Mouse (Mus musculus) left cerebral cortex, adult 2 months (tissue): ENCODE measurements around the gene Xrcc1. TPM values are rescaled to one million over a fixed set of nuclear protein-coding genes. Genes with fewer than 3 reads are reported as not detected.

ENCODE experiments used
- DNase-seq, 2 experiments: peaks; one replicate each; pipeline ENCODE4 v3.0.0; 2021 to 2022; ENCODE audit warnings: low spot score in 2 of 2, mixed read lengths in 1 of 2; ENCODE audit errors: extremely low spot score in 1 of 2
- H3K27ac ChIP-seq: fragments of 200-600 bp; 2 replicates; pipeline ENCODE4 v1.8.1; 2022
- H3K4me3 ChIP-seq: fragments of 200-600 bp; 2 replicates; pipeline ENCODE4 v1.8.1; 2022
- CTCF ChIP-seq: fragments of 200-600 bp; IDR thresholded peaks from 2 replicates; pipeline ENCODE4 v1.8.1; 2022; ENCODE audit warnings: antibody characterized with exemption, mild to moderate bottlenecking, moderate library complexity
- intact Hi-C: fragments of 180-260 bp; cut with DNase I; formaldehyde crosslinking; loops from one replicate; pipeline ENCODE4 v1.15.1; 2025
- total RNA-seq, 2 experiments: library from RNA; stranded (reverse); gene quantifications; 2 replicates each; pipeline ENCODE4 v1.2.3; 2021

The Xrcc1 gene
- total RNA-seq, 2 experiments from 2014 or later, result 32.8 to 39.5 TPM

- no peak; the same call in 1 of the 2 replicates for TF ChIP-seq CTCF
- intact Hi-C loops, result loop anchor here (1.0 to 2.0 kb wide), 3 partner anchors 17 to 49 kb away; partner anchors contain the start of gene Zfp428
These were observed 15.8 kb upstream of the Xrcc1 start, which contains the start of gene Irgq for GRCm38 (mm10) chr7:24530062-24530931. Gene Irgq, plus strand, starts transcription at chr7:24530689.

GRCm38 (mm10) chr7:24531211-24531971, 14.7 kb upstream of the Xrcc1 start:
- peak; percentile 75 to 76 for DNase-seq
- intact Hi-C loops, result loop anchor here (2.0 kb wide), 1 partner anchor 51 kb away; no protein-coding TSS in a partner anchor
- TF ChIP-seq CTCF, result peak; percentile 83

More at GRCm38 (mm10) chr7:24530062-24530931, 15.8 kb upstream of the Xrcc1 start, which contains the start of gene Irgq:
- Histone ChIP-seq H3K27ac (peak within 1 kb of the TSS; percentile 99), H3K4me3 (peak within 1 kb of the TSS; percentile 65)
- peak; percentile 98 for DNase-seq

GRCm38 (mm10) chr7:24533031-24533571, 13.0 kb upstream of the Xrcc1 start:
- intact Hi-C loops, result no loop called here

More at GRCm38 (mm10) chr7:24531211-24531971, 14.7 kb upstream of the Xrcc1 start:
- Histone ChIP-seq H3K27ac (peak overlapping the region; percentile 99), H3K4me3 (peak overlapping the region; percentile 65)

GRCm38 (mm10) chr7:24533806-24534205, 12.3 kb upstream of the Xrcc1 start:
- no peak for TF ChIP-seq CTCF
- DNase-seq, result no peak
- H3K27ac ChIP-seq, result no peak overlapping the region
- intact Hi-C loops, result no loop called here
- peak overlapping the region; percentile 31 for H3K4me3 ChIP-seq

More at GRCm38 (mm10) chr7:24533031-24533571, 13.0 kb upstream of the Xrcc1 start:
- TF ChIP-seq CTCF, result no peak
- no peak overlapping the region for H3K27ac ChIP-seq
- no peak overlapping the region for H3K4me3 ChIP-seq
- DNase-seq, result no peak

GRCm38 (mm10) chr7:24534301-24534700, 11.8 kb upstream of the Xrcc1 start:
- H3K4me3 ChIP-seq, result peak overlapping the region; percentile 31
- intact Hi-C loops, result no loop called here

GRCm38 (mm10) chr7:24537081-24537480, 9.0 kb upstream of the Xrcc1 start:
- DNase-seq, result no peak
- H3K27ac ChIP-seq, result no peak overlapping the region
- no peak overlapping the region for H3K4me3 ChIP-seq
- no peak for TF ChIP-seq CTCF
- intact Hi-C loops, result no loop called here

More at GRCm38 (mm10) chr7:24534301-24534700, 11.8 kb upstream of the Xrcc1 start:
- no peak overlapping the region for H3K27ac ChIP-seq
- no peak for DNase-seq
- TF ChIP-seq CTCF, result no peak

GRCm38 (mm10) chr7:24537591-24537990, 8.5 kb upstream of the Xrcc1 start:
- H3K27ac ChIP-seq, result no peak overlapping the region
- intact Hi-C loops, result no loop called here
- no peak overlapping the region for H3K4me3 ChIP-seq
- DNase-seq, result no peak
- TF ChIP-seq CTCF, result no peak

- H3K4me3 ChIP-seq, result no peak overlapping the region
- intact Hi-C loops, result no loop called here
- DNase-seq, result no peak
- no peak overlapping the region for H3K27ac ChIP-seq
- peak; percentile 32 for TF ChIP-seq CTCF
These were observed 7.9 kb upstream of the Xrcc1 start for GRCm38 (mm10) chr7:24538154-24538553.

- Histone ChIP-seq H3K4me3 (no peak overlapping the region), H3K27ac (no peak overlapping the region)
- no peak for DNase-seq
- intact Hi-C loops, result no loop called here
- TF ChIP-seq CTCF, result no peak
These were observed 7.4 kb upstream of the Xrcc1 start for GRCm38 (mm10) chr7:24538701-24539100.

- no peak overlapping the region for H3K4me3 ChIP-seq
- intact Hi-C loops, result loop anchor here (10.0 kb wide), 1 partner anchor 125 kb away; no protein-coding TSS in a partner anchor
- no peak for TF ChIP-seq CTCF
- H3K27ac ChIP-seq, result no peak overlapping the region
- no peak for DNase-seq
These were observed 6.4 kb upstream of the Xrcc1 start for GRCm38 (mm10) chr7:24539686-24540085.

GRCm38 (mm10) chr7:24544506-24544905, 1.6 kb upstream of the Xrcc1 start:
- H3K4me3 ChIP-seq, result no peak overlapping the region
- intact Hi-C loops, result loop anchor here (10.0 kb wide), 1 partner anchor 120 kb away; no protein-coding TSS in a partner anchor
- TF ChIP-seq CTCF, result peak; percentile 31
- H3K27ac ChIP-seq, result no peak overlapping the region
- DNase-seq, result no peak
